In the genomic region with DNA sequence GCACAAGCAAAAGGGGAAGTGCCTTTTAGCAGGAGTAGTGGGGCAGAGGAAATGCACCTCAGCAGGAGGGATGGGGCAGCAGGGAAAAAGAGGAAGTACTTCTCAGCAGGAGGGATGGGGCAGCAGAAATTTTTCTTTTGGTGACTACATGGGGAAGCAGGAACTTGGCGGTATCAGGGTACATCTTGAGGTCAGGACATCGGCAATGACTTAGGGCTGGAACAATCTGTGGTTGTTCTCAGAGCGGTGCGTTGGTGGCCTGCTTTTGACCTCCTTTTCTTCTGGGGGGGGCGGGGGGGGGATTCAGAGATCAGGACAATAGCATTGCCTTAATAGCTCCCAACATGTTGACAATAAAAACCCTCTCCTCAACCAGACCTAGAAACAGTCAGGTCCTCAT, we compare ENCODE assay signal across 8 mouse cellular contexts. TPM values are rescaled to one million over a fixed set of nuclear protein-coding genes. Genes with fewer than 3 reads are reported as not detected.
"Had no signal": no experiment of that assay in that cellular context is flagged by ENCODE, and none has a peak within 500 bp of the region (broad histone marks: within the 10 kb centered on the region; RNA-seq: fewer than 3 reads in every experiment).

A gene (plus strand): TSS at position 301 of the 400 bp plus-strand sequence.

RNA-seq across cellular contexts. Expression of the gene that starts here (rescaled TPM):
- polyA plus RNA-seq: neural tube, embryonic 12.5 days; neural tube, embryonic 13.5 days; neural tube, embryonic 14.5 days; neural tube, embryonic 15.5 days; stomach, embryonic 14.5 days; stomach, embryonic 15.5 days; stomach, embryonic 16.5 days; stomach, postnatal 0 days had no signal
